Mouse (Mus musculus) stomach, postnatal 0 days (tissue): Measurements from ENCODE around the gene Hap1. TPM values are rescaled to one million over a fixed set of nuclear protein-coding genes. Genes with fewer than 3 reads are reported as not detected.

Source experiments
- ATAC-seq: fragments of 200-750 bp; cut with Nextera tagmentation; 2 replicates; pipeline ENCODE4 v1.8.0; 2017; ENCODE audit not compliant: low FRiP score, low TSS enrichment
- DNase-seq: peaks from one replicate; pipeline ENCODE4 v3.0.0-alpha.2; 2016; ENCODE audit warnings: low spot score
- H3K27ac ChIP-seq: fragments of 300-500 bp; sonication (generic); replicated peaks from 2 replicates; pipeline ENCODE4 v1.5.1; 2014; ENCODE audit warnings: mild to moderate bottlenecking, control low read depth
- H3K27me3 ChIP-seq: fragments of 300-500 bp; sonication (generic); 2 replicates; pipeline ENCODE4 v1.6.1; 2014; ENCODE audit warnings: low read length; ENCODE audit not compliant: control insufficient read depth, insufficient read depth
- H3K36me3 ChIP-seq: fragments of 300-500 bp; sonication (generic); 2 replicates; pipeline ENCODE4 v1.6.1; 2014; ENCODE audit warnings: low read length, mixed read lengths; ENCODE audit not compliant: control insufficient read depth, insufficient read depth
- H3K4me1 ChIP-seq: fragments of 300-500 bp; sonication (generic); replicated peaks from 2 replicates; pipeline ENCODE4 v1.6.1; 2014; ENCODE audit warnings: antibody characterized with exemption; ENCODE audit not compliant: control insufficient read depth, insufficient read depth
- H3K4me2 ChIP-seq: fragments of 300-500 bp; sonication (generic); replicated peaks from 2 replicates; pipeline ENCODE4 v1.6.1; 2014; ENCODE audit warnings: low read depth, mild to moderate bottlenecking, control low read depth, moderate library complexity
- H3K4me3 ChIP-seq: fragments of 300-500 bp; sonication (generic); 2 replicates; pipeline ENCODE4 v1.5.1; 2014; ENCODE audit warnings: low read depth, low read length, control low read depth
- H3K9ac ChIP-seq: fragments of 300-500 bp; sonication (generic); 2 replicates; pipeline ENCODE4 v1.6.1; 2014; ENCODE audit warnings: mild to moderate bottlenecking, low read length, control low read depth, mixed read lengths
- H3K9me3 ChIP-seq: fragments of 300-500 bp; sonication (generic); 2 replicates; pipeline ENCODE4 v1.6.1; 2016; ENCODE audit warnings: low read length; ENCODE audit not compliant: control insufficient read depth
- CTCF ChIP-seq: IDR thresholded peaks from 2 replicates; pipeline ENCODE4 v1.5.1; 2016; ENCODE audit warnings: antibody characterized with exemption, low read depth, mild to moderate bottlenecking, moderate library complexity
- EP300 ChIP-seq: optimal IDR thresholded peaks from 2 replicates; pipeline ENCODE3; 2016; ENCODE audit warnings: antibody characterized with exemption
- WGBS: fragments of 180-500 bp; shearing (Covaris S2); extraction: QIAGEN DNeasy Blood & Tissue Kit; methylation state at CpG from one replicate; pipeline ENCODE4 v1.1.7; 2014; 5-methylcytosine and 5-hydroxymethylcytosine counted together
- polyA plus RNA-seq: library from polyadenylated mRNA; unstranded; fragments of >200 nt; fragmentation: Nextera tagmentation; extraction: Ambion mirVana; gene quantifications from 2 replicates; pipeline ENCODE4 v1.2.1, GENCODE M21; 2015

Hap1 gene
- polyA plus RNA-seq, 1 experiment from 2014 or later = 7.9 TPM

- peak overlapping the region; percentile 70 for H3K27ac ChIP-seq
Observed at GRCm38 (mm10) chr11:100392958-100393357, 37.0 kb upstream of the Hap1 start.

GRCm38 (mm10) chr11:100391884-100392345, 36.0 kb upstream of the Hap1 start:
- Histone ChIP-seq H3K27ac (0 out of 2 replicates have a peak overlapping the region, but pooled peaks have one; percentile 70), H3K4me3 (no peak overlapping the region), H3K9ac (no peak overlapping the region), H3K36me3 (no peaks in the 10 kb centered on the region; the same call in 1 of the 2 replicates), H3K4me1 (peaks cover 49% of the 10 kb centered on the region), H3K27me3 (no peaks in the 10 kb centered on the region), H3K9me3 (no peaks in the 10 kb centered on the region), H3K4me2 (peak overlapping the region; percentile 14; the same call in 1 of the 2 replicates)
- no peak for DNase-seq
- no peak for TF ChIP-seq CTCF
- TF ChIP-seq EP300 = no peak
- WGBS = 77% methylated on average over 7 of the region's 7 CpGs
- no peak for ATAC-seq

More at GRCm38 (mm10) chr11:100392958-100393357, 37.0 kb upstream of the Hap1 start:
- H3K4me3 ChIP-seq = no peak overlapping the region
- no peak overlapping the region for H3K9ac ChIP-seq
- DNase-seq = no peak
- TF ChIP-seq EP300 (no peak), CTCF (no peak)
- no peaks in the 10 kb centered on the region; the same call in 1 of the 2 replicates for H3K36me3 ChIP-seq
- H3K4me2 ChIP-seq = peak overlapping the region; percentile 82
- H3K4me1 ChIP-seq = peaks cover 41% of the 10 kb centered on the region
- no peaks in the 10 kb centered on the region for H3K9me3 ChIP-seq
- 65% methylated on average over 5 of the region's 5 CpGs for WGBS
- H3K27me3 ChIP-seq = no peaks in the 10 kb centered on the region
- no peak for ATAC-seq

- peak; percentile 80 for DNase-seq
Observed at GRCm38 (mm10) chr11:100391081-100391883, 35.4 kb upstream of the Hap1 start.

GRCm38 (mm10) chr11:100389931-100390445, 34.1 kb upstream of the Hap1 start:
- WGBS = 38% methylated on average over 8 of the region's 8 CpGs
- ATAC-seq (no peak), DNase-seq (no peak)
- H3K36me3 ChIP-seq = peaks cover 11% of the 10 kb centered on the region
- peak overlapping the region; percentile 27; the same call in 1 of the 2 replicates for H3K9ac ChIP-seq
- TF ChIP-seq CTCF = no peak
- no peak for TF ChIP-seq EP300
- H3K27ac ChIP-seq = peak overlapping the region; percentile 85
- H3K27me3 ChIP-seq = no peaks in the 10 kb centered on the region
- peaks cover 50% of the 10 kb centered on the region for H3K4me1 ChIP-seq
- H3K4me2 ChIP-seq = peak overlapping the region; percentile 27; the same call in 1 of the 2 replicates
- H3K9me3 ChIP-seq = no peaks in the 10 kb centered on the region
- H3K4me3 ChIP-seq = no peak overlapping the region

More at GRCm38 (mm10) chr11:100391081-100391883, 35.4 kb upstream of the Hap1 start:
- 28% methylated on average over 9 of the region's 9 CpGs for WGBS
- TF ChIP-seq CTCF = peak; percentile 45
- no peak for TF ChIP-seq EP300
- H3K9me3 ChIP-seq = no peaks in the 10 kb centered on the region
- H3K9ac ChIP-seq = peak overlapping the region; percentile 27; the same call in 1 of the 2 replicates
- peak overlapping the region; percentile 85 for H3K27ac ChIP-seq
- no peaks in the 10 kb centered on the region; the same call in 1 of the 2 replicates for H3K36me3 ChIP-seq
- no peaks in the 10 kb centered on the region for H3K27me3 ChIP-seq
- H3K4me2 ChIP-seq = peak overlapping the region; percentile 27; the same call in 1 of the 2 replicates
- ATAC-seq = peak; percentile 41; the same call in 1 of the 2 replicates
- H3K4me3 ChIP-seq = no peak overlapping the region
- H3K4me1 ChIP-seq = peaks cover 51% of the 10 kb centered on the region

GRCm38 (mm10) chr11:100388588-100388987, 32.7 kb upstream of the Hap1 start:
- 57% methylated on average over 6 of the region's 6 CpGs for WGBS
- ATAC-seq (no peak), DNase-seq (no peak)
- no peaks in the 10 kb centered on the region for H3K9me3 ChIP-seq
- no peak overlapping the region; the same call in 1 of the 2 replicates for H3K4me2 ChIP-seq
- TF ChIP-seq EP300 (no peak), CTCF (no peak)
- peaks cover 16% of the 10 kb centered on the region for H3K36me3 ChIP-seq
- no peaks in the 10 kb centered on the region for H3K27me3 ChIP-seq
- H3K27ac ChIP-seq = peak overlapping the region; percentile 93
- H3K4me1 ChIP-seq = peaks cover 42% of the 10 kb centered on the region
- H3K4me3 ChIP-seq = no peak overlapping the region
- H3K9ac ChIP-seq = peak overlapping the region; percentile 23
